Mouse (Mus musculus): ENCODE data around the gene Gper1. TPM values are rescaled to one million over a fixed set of nuclear protein-coding genes. Genes with fewer than 3 reads are reported as not detected.

The Gper1 gene
- polyA plus RNA-seq, 1 experiment = 6.8 TPM

DNA sequence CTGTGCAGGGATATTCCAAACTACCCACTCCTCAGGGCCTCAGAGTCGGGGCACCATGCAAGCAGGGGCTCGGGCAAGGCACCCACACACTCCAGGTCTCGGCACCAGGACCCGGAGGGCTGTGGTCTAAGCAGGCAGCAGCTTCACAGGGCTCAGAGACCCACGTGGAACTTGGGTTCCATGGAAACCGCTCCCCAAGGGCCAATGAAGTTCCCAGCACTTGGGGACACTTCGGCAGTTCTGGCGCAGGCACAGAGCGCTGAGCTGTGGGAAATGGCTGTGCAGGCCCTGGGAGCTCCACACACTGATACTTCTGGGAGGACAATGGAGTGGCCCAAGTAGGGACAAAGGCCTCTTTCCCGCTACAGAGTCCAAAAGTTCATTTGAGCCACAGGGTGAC is 30.1 kb downstream of the Gper1 start:
- DNase-seq (ENCODE audit: low read depth) = no peak
- TF ChIP-seq CTCF (IDR thresholded peaks at IDR 0.05; ENCODE audit: borderline replicate concordance, extremely low read depth, insufficient read depth, insufficient read length) (no peak), POLR2A (IDR thresholded peaks at IDR 0.05; ENCODE audit: borderline replicate concordance, extremely low read depth, insufficient read depth, insufficient read length, poor library complexity, severe bottlenecking) (no peak)

DNA sequence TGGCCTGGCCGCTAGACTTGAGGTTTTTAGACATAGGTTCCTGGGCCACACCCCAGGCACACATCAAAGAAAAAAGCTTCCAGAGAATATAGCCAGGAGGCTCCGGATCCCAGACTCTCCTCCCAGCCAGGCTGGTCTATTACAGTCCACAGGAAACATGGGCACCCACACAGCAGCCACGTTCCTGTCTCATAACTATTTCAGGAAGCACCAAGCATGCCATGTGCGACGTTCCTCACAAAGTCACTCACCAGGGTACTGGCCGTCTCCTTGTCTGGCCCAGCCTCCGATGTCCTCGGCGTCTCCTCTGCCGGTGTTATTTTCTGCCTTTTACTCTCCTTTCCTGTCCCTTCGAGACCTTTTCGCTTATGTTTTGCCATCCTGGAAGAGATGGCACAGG is 32.2 kb downstream of the Gper1 start:
- no peak for DNase-seq (ENCODE audit: low read depth)
- no peak for TF ChIP-seq CTCF (IDR thresholded peaks at IDR 0.05; ENCODE audit: borderline replicate concordance, extremely low read depth, insufficient read depth, insufficient read length)
- no peak for TF ChIP-seq POLR2A (IDR thresholded peaks at IDR 0.05; ENCODE audit: borderline replicate concordance, extremely low read depth, insufficient read depth, insufficient read length, poor library complexity, severe bottlenecking)

DNA sequence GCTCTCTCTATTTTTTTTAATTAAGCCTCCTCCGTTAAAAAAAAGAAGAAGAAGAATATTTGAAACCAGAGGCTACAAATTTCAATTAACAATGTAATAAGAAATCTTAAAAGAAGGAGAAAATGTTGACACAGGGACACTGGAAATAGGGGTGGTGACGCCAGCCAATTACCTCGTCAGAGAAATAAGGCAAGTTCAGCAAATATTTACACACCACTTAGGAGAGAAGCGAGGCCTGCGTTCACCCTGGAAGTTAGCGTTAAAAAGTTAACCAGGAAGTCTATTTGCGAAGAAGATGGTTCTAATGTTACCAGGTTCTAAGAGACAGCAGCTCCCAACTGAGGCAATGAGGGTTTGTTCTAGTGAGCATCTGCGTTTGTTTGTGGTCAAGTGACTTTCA is 34.3 kb downstream of the Gper1 start:
- DNase-seq (ENCODE audit: low read depth) = no peak
- no peak for TF ChIP-seq CTCF (IDR thresholded peaks at IDR 0.05; ENCODE audit: borderline replicate concordance, extremely low read depth, insufficient read depth, insufficient read length)
- no peak for TF ChIP-seq POLR2A (IDR thresholded peaks at IDR 0.05; ENCODE audit: borderline replicate concordance, extremely low read depth, insufficient read depth, insufficient read length, poor library complexity, severe bottlenecking)

DNA sequence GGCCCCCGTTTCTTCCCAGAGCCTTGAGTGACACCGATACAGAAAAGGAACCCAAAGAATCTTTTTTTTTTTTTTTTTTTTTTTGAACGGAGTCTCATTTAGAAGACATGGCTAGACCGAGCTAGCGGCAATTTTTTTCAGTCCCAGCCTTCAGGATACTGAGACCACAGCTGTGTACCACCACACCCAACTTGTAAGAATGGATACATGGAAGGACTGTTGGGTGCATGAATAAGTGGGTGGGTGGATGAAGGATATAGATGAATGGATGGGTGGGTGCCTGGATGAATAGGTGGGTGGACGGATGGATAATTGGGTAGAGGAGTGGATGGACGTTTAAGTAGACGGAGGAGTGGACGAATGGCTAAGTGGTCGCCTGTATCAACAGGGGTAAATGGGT is 37.0 kb downstream of the Gper1 start:
- TF ChIP-seq CTCF (IDR thresholded peaks at IDR 0.05; ENCODE audit: borderline replicate concordance, extremely low read depth, insufficient read depth, insufficient read length) (no peak), POLR2A (IDR thresholded peaks at IDR 0.05; ENCODE audit: borderline replicate concordance, extremely low read depth, insufficient read depth, insufficient read length, poor library complexity, severe bottlenecking) (no peak)

DNA sequence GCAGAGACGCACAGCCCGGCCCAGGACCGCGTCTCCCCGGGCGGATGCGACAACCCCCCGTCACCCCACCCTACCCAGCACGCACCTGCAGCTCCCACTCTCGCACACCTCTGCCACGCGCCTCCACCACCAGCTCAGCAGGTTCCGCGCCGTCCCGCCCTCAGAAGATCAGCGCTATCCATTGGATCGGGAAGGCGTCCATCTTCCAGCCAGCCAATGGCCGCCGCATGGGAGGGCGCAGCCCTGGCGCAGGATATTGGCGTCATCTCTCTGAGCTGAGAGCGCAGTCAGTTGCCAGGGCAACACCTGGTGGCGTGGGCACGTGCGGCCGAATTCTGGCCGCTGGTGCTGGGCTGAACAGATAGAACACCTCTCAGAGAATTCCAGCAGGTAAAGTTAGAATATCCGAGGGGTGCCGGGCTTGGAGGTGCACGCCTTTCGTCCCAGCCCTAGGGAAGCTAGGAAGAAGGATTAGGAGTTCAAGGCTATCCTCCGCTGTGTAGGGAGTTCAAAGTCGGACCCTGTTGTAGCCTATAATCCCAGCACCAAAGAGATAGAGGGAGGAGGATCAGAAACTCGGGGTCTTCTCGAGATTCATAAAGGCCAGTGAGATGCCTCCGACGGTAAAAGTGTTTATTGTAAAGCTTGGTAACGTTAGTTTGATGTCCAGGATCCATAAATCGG is 37.6 kb downstream of the Gper1 start, which contains the start of gene 3110082I17Rik:
Gene 3110082I17Rik (minus strand): TSS at position 144 of the 684 bp plus-strand sequence.
- peak; percentile 99 for DNase-seq (ENCODE audit: low read depth)
- TF ChIP-seq POLR2A (IDR thresholded peaks at IDR 0.05; ENCODE audit: borderline replicate concordance, extremely low read depth, insufficient read depth, insufficient read length, poor library complexity, severe bottlenecking) = no peak
- TF ChIP-seq CTCF (IDR thresholded peaks at IDR 0.05; ENCODE audit: borderline replicate concordance, extremely low read depth, insufficient read depth, insufficient read length) = no peak

More for the DNA sequence above, 37.0 kb downstream of the Gper1 start:
- DNase-seq (ENCODE audit: low read depth) = no peak

DNA sequence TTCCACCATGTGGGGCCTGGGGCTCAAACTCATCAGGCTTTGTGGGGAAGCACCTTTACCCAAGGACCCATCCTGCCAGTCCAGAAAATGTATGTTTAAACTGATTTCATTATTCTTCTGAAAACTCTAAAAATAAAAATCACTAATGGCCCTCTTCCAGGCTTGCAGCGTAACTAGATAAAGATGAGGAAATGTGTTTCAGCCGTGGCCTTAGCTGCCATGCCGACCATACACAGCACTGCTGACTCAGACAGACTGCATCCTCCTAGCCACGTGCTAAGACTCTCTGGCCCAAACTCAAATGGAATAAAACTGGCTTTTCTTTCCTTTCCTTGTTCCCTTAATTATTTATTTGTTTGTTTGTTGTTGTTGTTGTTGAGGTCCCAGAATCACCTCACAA is 41.9 kb downstream of the Gper1 start:
- TF ChIP-seq CTCF (IDR thresholded peaks at IDR 0.05; ENCODE audit: borderline replicate concordance, extremely low read depth, insufficient read depth, insufficient read length) = no peak
- no peak for TF ChIP-seq POLR2A (IDR thresholded peaks at IDR 0.05; ENCODE audit: borderline replicate concordance, extremely low read depth, insufficient read depth, insufficient read length, poor library complexity, severe bottlenecking)
- DNase-seq (ENCODE audit: low read depth) = no peak

DNA sequence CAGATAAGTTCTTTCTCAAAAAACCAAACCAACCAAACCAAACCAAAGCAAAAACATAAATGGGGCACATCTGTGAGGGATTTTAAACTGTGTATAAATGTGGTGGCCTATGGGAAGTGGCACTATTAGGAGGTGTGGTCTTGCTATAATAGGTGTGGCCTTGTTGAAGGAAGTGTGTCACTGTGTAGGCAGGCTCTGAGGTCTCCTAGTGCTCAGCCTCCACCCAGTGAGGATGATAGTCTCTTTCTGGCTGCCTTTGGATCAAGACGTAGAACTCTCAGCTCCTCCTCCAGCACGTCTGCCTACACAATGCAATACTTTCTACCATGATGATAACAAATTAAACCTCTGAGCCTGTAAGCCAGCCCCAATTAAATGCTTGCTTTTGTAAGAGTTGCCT is 43.4 kb downstream of the Gper1 start:
- no peak for DNase-seq (ENCODE audit: low read depth)
- TF ChIP-seq POLR2A (IDR thresholded peaks at IDR 0.05; ENCODE audit: borderline replicate concordance, extremely low read depth, insufficient read depth, insufficient read length, poor library complexity, severe bottlenecking) (no peak), CTCF (IDR thresholded peaks at IDR 0.05; ENCODE audit: borderline replicate concordance, extremely low read depth, insufficient read depth, insufficient read length) (no peak)

DNA sequence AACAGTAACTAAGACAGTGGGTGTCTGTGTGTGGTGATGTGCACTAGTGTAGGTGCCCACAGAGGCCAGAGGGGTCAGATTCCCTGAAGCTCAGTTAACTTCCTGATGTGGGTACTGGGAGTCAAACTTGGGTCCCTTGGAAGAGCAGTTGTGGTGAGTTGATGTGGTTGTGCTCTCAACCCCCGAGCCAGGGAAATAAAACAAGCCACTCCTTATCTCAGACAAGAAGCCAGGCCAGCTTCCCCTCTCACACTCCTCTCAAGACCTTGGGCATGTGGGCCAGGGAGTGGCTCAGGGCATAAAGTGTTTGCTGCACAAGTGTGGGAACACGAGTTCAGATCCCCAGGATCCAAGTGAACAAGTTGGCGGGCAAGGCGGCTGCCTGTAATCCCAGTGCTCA is 43.9 kb downstream of the Gper1 start:
- no peak for TF ChIP-seq POLR2A (IDR thresholded peaks at IDR 0.05; ENCODE audit: borderline replicate concordance, extremely low read depth, insufficient read depth, insufficient read length, poor library complexity, severe bottlenecking)
- TF ChIP-seq CTCF (IDR thresholded peaks at IDR 0.05; ENCODE audit: borderline replicate concordance, extremely low read depth, insufficient read depth, insufficient read length) = no peak
- no peak for DNase-seq (ENCODE audit: low read depth)

DNA sequence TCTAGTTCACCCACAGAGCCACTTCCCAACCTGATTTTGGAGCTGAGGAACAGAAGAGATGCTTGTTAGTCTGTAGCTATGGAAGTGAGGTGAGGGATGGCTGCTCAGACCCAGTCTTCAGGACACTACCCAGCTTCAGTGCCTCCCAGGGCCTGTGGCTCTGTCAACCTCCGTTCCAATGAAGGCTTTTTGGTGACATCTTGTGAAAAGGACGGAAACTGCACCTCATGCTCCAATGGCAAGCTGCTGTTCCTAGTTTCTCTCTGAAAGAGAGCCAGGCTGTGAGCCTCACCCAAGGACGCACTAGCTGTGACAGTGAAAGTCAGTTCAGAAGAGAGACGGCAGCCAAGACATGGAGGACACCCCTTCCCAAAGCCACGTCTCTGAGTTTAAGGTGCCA is 45.0 kb downstream of the Gper1 start:
- TF ChIP-seq CTCF (IDR thresholded peaks at IDR 0.05; ENCODE audit: borderline replicate concordance, extremely low read depth, insufficient read depth, insufficient read length) = peak; percentile 60
- TF ChIP-seq POLR2A (IDR thresholded peaks at IDR 0.05; ENCODE audit: borderline replicate concordance, extremely low read depth, insufficient read depth, insufficient read length, poor library complexity, severe bottlenecking) = no peak
- DNase-seq (ENCODE audit: low read depth) = peak; percentile 58

DNA sequence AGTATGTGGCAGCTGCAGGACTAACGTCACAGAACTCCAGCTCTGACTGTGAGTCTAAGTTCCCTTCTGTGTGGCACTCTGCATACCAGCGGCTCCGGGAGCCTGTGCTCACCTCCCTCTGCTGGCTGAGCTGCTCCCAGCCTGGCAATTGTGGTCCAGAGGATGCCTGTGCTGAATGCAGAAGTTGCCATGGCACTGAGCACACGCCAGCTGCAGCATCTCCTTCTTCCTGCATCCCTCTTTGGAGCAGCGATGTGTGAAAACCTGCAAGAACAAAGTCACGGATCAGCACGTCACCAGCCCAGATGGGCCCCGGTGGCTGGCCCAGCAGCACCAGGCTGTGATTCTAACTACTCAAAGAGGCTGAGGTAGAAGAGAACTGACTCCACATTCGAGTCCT is 51.8 kb downstream of the Gper1 start:
- no peak for TF ChIP-seq CTCF (IDR thresholded peaks at IDR 0.05; ENCODE audit: borderline replicate concordance, extremely low read depth, insufficient read depth, insufficient read length)
- no peak for TF ChIP-seq POLR2A (IDR thresholded peaks at IDR 0.05; ENCODE audit: borderline replicate concordance, extremely low read depth, insufficient read depth, insufficient read length, poor library complexity, severe bottlenecking)

More for the DNA sequence above, 51.8 kb downstream of the Gper1 start:
- DNase-seq (ENCODE audit: low read depth) = peak; percentile 30

Other genes starting within 250 kb of the Gper1 start
- 72.7 and 75.2 TPM in 2 replicates for gene Sun1, start 222.5 kb upstream of the Gper1 start, polyA plus RNA-seq (2012; rRNA removed)
- 93.2 and 122 TPM in 2 replicates for gene Get4, start 170.8 kb upstream of the Gper1 start, polyA plus RNA-seq (2012; rRNA removed)
- gene Adap1, start 97.5 kb upstream of the Gper1 start, polyA plus RNA-seq (2012; rRNA removed) = 40.8 and 66.4 TPM in 2 replicates
- 123 and 149 TPM in 2 replicates for gene Cox19, start 71.7 kb upstream of the Gper1 start, polyA plus RNA-seq (2012; rRNA removed)
- 1.7 and 2.4 TPM in 2 replicates for gene Cyp2w1, start 70.5 kb upstream of the Gper1 start, polyA plus RNA-seq (2012; rRNA removed)
- 1.5 and 2.0 TPM in 2 replicates for gene Gpr146, start 45.5 kb upstream of the Gper1 start, polyA plus RNA-seq (2012; rRNA removed)
- gene C130050O18Rik, start 17.9 kb upstream of the Gper1 start, polyA plus RNA-seq (2012; rRNA removed) = 0.20 and 0.33 TPM in 2 replicates
- gene 3110082I17Rik, start 37.4 kb downstream of the Gper1 start, polyA plus RNA-seq (2012; rRNA removed) = 12.3 and 13.4 TPM in 2 replicates
- gene Zfand2a, start 61.4 kb downstream of the Gper1 start, polyA plus RNA-seq (2012; rRNA removed) = 21.2 and 28.0 TPM in 2 replicates
- 26.5 and 42.0 TPM in 2 replicates for gene Uncx, start 120.3 kb downstream of the Gper1 start, polyA plus RNA-seq (2012; rRNA removed)